Mouse (Mus musculus) megakaryocyte, embryonic 14.5 days (primary cell): ENCODE results near the gene Gm17455.

Experiments
- FLI1 ChIP-seq: IDR thresholded peaks from 2 replicates; pipeline ENCODE4 v1.6.1; 2012; ENCODE audit warnings: low read length, inconsistent platforms, mixed read lengths
- GATA1 ChIP-seq: IDR thresholded peaks from 3 replicates; pipeline ENCODE4 v1.6.1; 2012; ENCODE audit warnings: mixed read lengths, low read length, inconsistent platforms, borderline replicate concordance

DNA sequence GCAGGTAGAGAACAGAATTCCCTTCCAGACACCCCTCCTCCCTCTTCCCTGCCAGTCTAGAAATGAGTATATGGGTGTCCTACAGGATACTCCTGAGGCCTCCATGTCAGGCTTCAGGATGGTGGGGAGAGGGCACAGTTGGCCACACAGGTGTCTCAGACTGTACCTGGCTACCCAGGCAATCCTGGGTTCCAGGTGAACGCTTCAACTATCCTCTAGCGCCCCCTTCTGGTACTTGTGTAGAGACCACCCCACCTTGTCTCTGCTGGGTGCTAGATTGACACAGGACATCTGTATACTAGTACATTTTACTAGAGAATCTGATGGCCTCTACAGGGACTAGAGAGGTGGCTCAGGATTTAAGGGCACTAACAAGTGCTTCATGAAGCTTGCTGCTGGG is 43.6 kb downstream of the Gm17455 start:
- no peak for TF ChIP-seq GATA1
- TF ChIP-seq FLI1, result no peak
